Mouse (Mus musculus) spleen, adult 2 months (tissue): ENCODE measurements around the gene Txn2.
A peak's percentile ranks its signal among the peaks of the same experiment; 100 is the strongest.

Source experiments
- CTCF ChIP-seq: fragments of 200-500 bp; IDR thresholded peaks from 2 replicates; pipeline ENCODE4 v1.5.1; 2011; ENCODE audit warnings: mild to moderate bottlenecking, inconsistent platforms; ENCODE audit not compliant: insufficient read depth, insufficient read length, insufficient replicate concordance; ENCODE audit errors: extremely low read depth
- POLR2A ChIP-seq: fragments of 200-500 bp; IDR thresholded peaks from 2 replicates; pipeline ENCODE4 v1.6.1; 2011; ENCODE audit warnings: low read depth, low read length, inconsistent platforms

DNA sequence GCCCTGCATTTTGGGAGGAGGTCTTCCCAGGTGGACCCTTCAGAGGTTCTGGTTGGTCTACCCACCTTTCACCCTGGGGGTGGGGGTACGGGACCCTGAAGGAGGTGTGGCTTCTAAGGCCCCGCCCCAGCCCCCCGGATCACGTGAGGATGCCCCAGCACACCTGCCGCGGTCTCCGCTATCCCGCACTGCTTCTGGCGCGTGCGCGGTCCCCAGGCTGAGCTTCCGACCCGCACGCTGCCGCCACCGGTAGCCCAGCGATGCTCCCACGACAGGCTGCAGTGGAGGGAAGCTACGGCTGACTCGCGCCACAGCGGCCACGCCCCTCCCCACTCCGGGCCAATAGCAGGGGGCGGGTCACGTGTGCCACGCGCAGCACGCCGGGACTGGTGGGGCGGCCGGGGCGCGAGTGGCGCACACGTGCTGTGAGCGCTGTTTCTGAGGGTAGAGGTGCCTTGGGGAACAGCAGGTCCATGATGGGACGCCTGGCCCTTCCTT lies 27.6 kb upstream of the Txn2 start, which contains the start of gene Foxred2:
- TF ChIP-seq CTCF = 0 out of 2 replicates have a peak, but pooled peaks have one; percentile 7
- TF ChIP-seq POLR2A = no peak; the same call in 1 of the 2 replicates
